Mouse (Mus musculus) megakaryocyte, embryonic 14.5 days (primary cell): Measurements from ENCODE around the gene Ppm1k.

Experiments used
- FLI1 ChIP-seq: IDR thresholded peaks from 2 replicates; pipeline ENCODE4 v1.6.1; 2012; ENCODE audit warnings: low read length, inconsistent platforms, mixed read lengths
- GATA1 ChIP-seq: IDR thresholded peaks from 3 replicates; pipeline ENCODE4 v1.6.1; 2012; ENCODE audit warnings: mixed read lengths, low read length, inconsistent platforms, borderline replicate concordance

DNA sequence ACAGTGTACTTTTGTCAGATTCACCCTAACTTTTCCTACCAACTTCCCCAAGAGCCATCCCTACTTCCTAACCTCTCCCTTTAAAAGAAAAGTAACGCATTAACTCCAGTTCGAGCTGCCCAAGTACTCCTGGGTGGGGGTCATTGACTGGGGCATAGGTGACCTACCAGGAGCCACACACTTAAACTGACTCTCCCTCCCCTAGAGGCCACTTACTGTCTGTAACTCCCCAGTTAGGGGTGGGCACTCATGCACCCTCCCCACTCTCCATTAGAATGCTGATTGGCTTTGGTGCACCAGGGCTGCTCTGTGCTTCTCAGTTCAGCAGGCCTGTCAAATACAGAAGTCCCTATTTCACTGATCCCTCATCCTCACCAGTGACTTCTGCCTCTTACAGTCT, 8.3 kb downstream of the Ppm1k start:
- TF ChIP-seq FLI1 (no peak), GATA1 (no peak)
